Mouse (Mus musculus) liver, embryonic 14.5 days (tissue): Measurements from ENCODE around the gene Lrmda.

Experiments used
- CTCF ChIP-seq: IDR thresholded peaks from 2 replicates; pipeline ENCODE4 v1.5.1; 2016; ENCODE audit warnings: antibody characterized with exemption, low read depth, control low read depth
- EP300 ChIP-seq: IDR thresholded peaks from 2 replicates; pipeline ENCODE4 v1.6.1; 2016; ENCODE audit warnings: antibody characterized with exemption, low read depth

DNA sequence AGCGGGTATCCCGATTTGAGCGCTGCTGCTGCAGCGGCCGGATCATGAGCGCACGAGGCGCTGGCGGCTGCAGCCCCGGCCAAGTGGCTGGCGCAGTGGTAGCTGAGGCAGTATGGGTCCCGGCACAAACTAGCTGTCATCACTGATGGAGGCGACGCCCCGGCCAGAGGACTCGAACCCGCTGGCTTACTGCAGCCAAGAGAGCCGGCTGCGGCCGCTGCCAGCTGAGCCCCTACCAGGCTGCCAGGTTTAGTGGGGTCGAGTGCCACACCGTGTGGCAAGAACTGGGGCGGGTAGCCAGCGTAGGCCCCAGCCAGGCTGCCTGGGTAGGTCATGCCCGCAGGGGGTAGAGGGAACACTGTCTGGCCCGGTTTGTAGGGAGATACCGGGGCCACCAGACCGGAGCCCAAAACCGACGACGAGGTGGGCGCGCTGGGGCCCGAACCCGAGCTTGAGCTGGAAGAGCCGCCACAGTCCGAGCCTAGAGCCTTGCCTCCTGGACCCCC lies 34.0 kb upstream of the Lrmda start:
- no peak for TF ChIP-seq CTCF
- no peak for TF ChIP-seq EP300
